Mouse (Mus musculus) hindbrain, embryonic 16.5 days (tissue): ENCODE data around the gene Tgif1. TPM values are rescaled to one million over a fixed set of nuclear protein-coding genes. Genes with fewer than 3 reads are reported as not detected.

ENCODE experiments used
- ATAC-seq: fragments of 200-750 bp; cut with Nextera tagmentation; 2 replicates; pipeline ENCODE4 v1.8.0; 2017; ENCODE audit warnings: moderate TSS enrichment, moderate library complexity
- H3K27ac ChIP-seq: fragments of 300-500 bp; sonication (generic); 2 replicates; pipeline ENCODE4 v1.5.1; 2014; ENCODE audit warnings: low read depth, mild to moderate bottlenecking, control low read depth, low read length, moderate library complexity
- H3K27me3 ChIP-seq: fragments of 300-500 bp; sonication (generic); replicated peaks from 2 replicates; pipeline ENCODE4 v1.6.1; 2014; ENCODE audit warnings: low read length; ENCODE audit not compliant: control insufficient read depth, insufficient read depth
- H3K36me3 ChIP-seq: fragments of 300-500 bp; sonication (generic); 2 replicates; pipeline ENCODE4 v1.6.1; 2014; ENCODE audit warnings: mild to moderate bottlenecking, low read length, moderate library complexity, mixed read lengths; ENCODE audit not compliant: control insufficient read depth, insufficient read depth
- H3K4me1 ChIP-seq: fragments of 300-500 bp; sonication (generic); 2 replicates; pipeline ENCODE4 v1.6.1; 2014; ENCODE audit warnings: low read depth, low read length; ENCODE audit not compliant: control insufficient read depth, insufficient read depth
- H3K4me2 ChIP-seq: fragments of 300-500 bp; sonication (generic); 2 replicates; pipeline ENCODE4 v1.6.1; 2014; ENCODE audit warnings: mild to moderate bottlenecking, low read length, control low read depth, moderate library complexity
- H3K4me3 ChIP-seq: fragments of 300-500 bp; sonication (generic); 2 replicates; pipeline ENCODE4 v1.5.1; 2014; ENCODE audit warnings: mild to moderate bottlenecking, low read length, control low read depth, moderate library complexity
- H3K9ac ChIP-seq: fragments of 300-500 bp; sonication (generic); 2 replicates; pipeline ENCODE4 v1.6.1; 2014; ENCODE audit warnings: low read depth, mild to moderate bottlenecking, control low read depth, low read length, moderate library complexity
- H3K9me3 ChIP-seq: fragments of 300-500 bp; sonication (generic); 2 replicates; pipeline ENCODE4 v1.6.1; 2014; ENCODE audit warnings: mild to moderate bottlenecking, low read length, moderate library complexity; ENCODE audit not compliant: control insufficient read depth
- WGBS: fragments of 180-500 bp; shearing (Covaris S2); extraction: QIAGEN DNeasy Blood & Tissue Kit; methylation state at CpG from one replicate; pipeline ENCODE4 v1.1.7; 2014; 5-methylcytosine and 5-hydroxymethylcytosine counted together
- polyA plus RNA-seq: library from polyadenylated mRNA; unstranded; fragments of >200 nt; fragmentation: Nextera tagmentation; extraction: Ambion mirVana; gene quantifications from 2 replicates; pipeline ENCODE4 v1.2.1, GENCODE M21; 2015

The Tgif1 gene
- polyA plus RNA-seq, 1 experiment from 2014 or later, result 13.2 TPM

GRCm38 (mm10) chr17:70871676-70872075, 18.3 kb upstream of the Tgif1 start:
- 62% methylated on average over 5 of the region's 5 CpGs for WGBS
- no peak for ATAC-seq

GRCm38 (mm10) chr17:70870581-70870980, 17.2 kb upstream of the Tgif1 start:
- no peak overlapping the region for H3K27ac ChIP-seq
- H3K36me3 ChIP-seq, result no peaks in the 10 kb centered on the region
- H3K4me3 ChIP-seq, result no peak overlapping the region
- H3K4me2 ChIP-seq, result no peak overlapping the region
- H3K4me1 ChIP-seq, result no peaks in the 10 kb centered on the region; the same call in 1 of the 2 replicates
- WGBS, result 96% methylated on average over 4 of the region's 4 CpGs
- no peak for ATAC-seq
- H3K9me3 ChIP-seq, result no peaks in the 10 kb centered on the region
- no peaks in the 10 kb centered on the region for H3K27me3 ChIP-seq
- no peak overlapping the region for H3K9ac ChIP-seq

More at GRCm38 (mm10) chr17:70871676-70872075, 18.3 kb upstream of the Tgif1 start:
- Histone ChIP-seq H3K4me2 (no peak overlapping the region), H3K9me3 (no peaks in the 10 kb centered on the region), H3K4me1 (no peaks in the 10 kb centered on the region; the same call in 1 of the 2 replicates), H3K27me3 (no peaks in the 10 kb centered on the region), H3K27ac (no peak overlapping the region), H3K4me3 (no peak overlapping the region), H3K36me3 (no peaks in the 10 kb centered on the region), H3K9ac (no peak overlapping the region)

GRCm38 (mm10) chr17:70868577-70869229, 15.4 kb upstream of the Tgif1 start:
- 94% methylated on average over 5 of the region's 5 CpGs for WGBS
- no peaks in the 10 kb centered on the region for H3K9me3 ChIP-seq
- H3K27ac ChIP-seq, result no peak overlapping the region
- no peaks in the 10 kb centered on the region; the same call in 1 of the 2 replicates for H3K4me1 ChIP-seq
- no peaks in the 10 kb centered on the region for H3K36me3 ChIP-seq
- ATAC-seq, result no peak
- H3K9ac ChIP-seq, result no peak overlapping the region
- H3K4me3 ChIP-seq, result no peak overlapping the region
- H3K27me3 ChIP-seq, result no peaks in the 10 kb centered on the region
- H3K4me2 ChIP-seq, result no peak overlapping the region

- Histone ChIP-seq H3K4me2 (no peak overlapping the region), H3K4me1 (no peaks in the 10 kb centered on the region), H3K27ac (no peak overlapping the region), H3K27me3 (no peaks in the 10 kb centered on the region), H3K36me3 (no peaks in the 10 kb centered on the region), H3K9ac (no peak overlapping the region), H3K4me3 (no peak overlapping the region), H3K9me3 (no peaks in the 10 kb centered on the region)
- ATAC-seq, result no peak
- 84% methylated on average over 6 of the region's 6 CpGs for WGBS
These were observed 13.3 kb upstream of the Tgif1 start for GRCm38 (mm10) chr17:70866538-70867114.

GRCm38 (mm10) chr17:70866029-70866428, 12.7 kb upstream of the Tgif1 start:
- WGBS, result 92% methylated on average over 5 of the region's 5 CpGs
- ATAC-seq, result no peak
- Histone ChIP-seq H3K27me3 (no peaks in the 10 kb centered on the region), H3K9me3 (no peaks in the 10 kb centered on the region), H3K9ac (no peak overlapping the region), H3K27ac (no peak overlapping the region), H3K4me3 (no peak overlapping the region), H3K4me1 (no peaks in the 10 kb centered on the region), H3K36me3 (no peaks in the 10 kb centered on the region), H3K4me2 (no peak overlapping the region)

- H3K27me3 ChIP-seq, result no peaks in the 10 kb centered on the region
- 88% methylated on average over 10 of the region's 10 CpGs for WGBS
- no peak overlapping the region for H3K4me2 ChIP-seq
- H3K27ac ChIP-seq, result no peak overlapping the region
- H3K9ac ChIP-seq, result no peak overlapping the region
- no peaks in the 10 kb centered on the region for H3K36me3 ChIP-seq
- no peak for ATAC-seq
- H3K4me3 ChIP-seq, result no peak overlapping the region
- no peaks in the 10 kb centered on the region for H3K9me3 ChIP-seq
- no peaks in the 10 kb centered on the region for H3K4me1 ChIP-seq
These were observed 11.8 kb upstream of the Tgif1 start for GRCm38 (mm10) chr17:70865060-70865604.

GRCm38 (mm10) chr17:70864645-70865044, 11.3 kb upstream of the Tgif1 start:
- Histone ChIP-seq H3K9me3 (no peaks in the 10 kb centered on the region), H3K4me3 (no peak overlapping the region), H3K4me1 (no peaks in the 10 kb centered on the region), H3K4me2 (no peak overlapping the region), H3K36me3 (no peaks in the 10 kb centered on the region), H3K27me3 (no peaks in the 10 kb centered on the region), H3K27ac (no peak overlapping the region), H3K9ac (no peak overlapping the region)
- ATAC-seq, result no peak
- WGBS, result 85% methylated on average over 3 of the region's 3 CpGs

- no peaks in the 10 kb centered on the region for H3K36me3 ChIP-seq
- WGBS, result 96% methylated on average over 8 of the region's 8 CpGs
These were observed 10.8 kb upstream of the Tgif1 start for GRCm38 (mm10) chr17:70864117-70864516.

GRCm38 (mm10) chr17:70858814-70859213, 5.5 kb upstream of the Tgif1 start:
- H3K9ac ChIP-seq, result no peak overlapping the region
- no peak overlapping the region for H3K4me2 ChIP-seq
- no peaks in the 10 kb centered on the region for H3K27me3 ChIP-seq
- no peaks in the 10 kb centered on the region; the same call in 1 of the 2 replicates for H3K4me1 ChIP-seq
- no peak overlapping the region for H3K27ac ChIP-seq
- no peaks in the 10 kb centered on the region for H3K9me3 ChIP-seq
- WGBS, result 77% methylated on average over 4 of the region's 4 CpGs
- H3K36me3 ChIP-seq, result no peaks in the 10 kb centered on the region
- H3K4me3 ChIP-seq, result no peak overlapping the region
- ATAC-seq, result no peak

More at GRCm38 (mm10) chr17:70864117-70864516, 10.8 kb upstream of the Tgif1 start:
- H3K9me3 ChIP-seq, result no peaks in the 10 kb centered on the region
- H3K4me3 ChIP-seq, result no peak overlapping the region
- no peaks in the 10 kb centered on the region for H3K4me1 ChIP-seq
- no peak overlapping the region for H3K27ac ChIP-seq
- H3K27me3 ChIP-seq, result no peaks in the 10 kb centered on the region
- no peak overlapping the region for H3K4me2 ChIP-seq
- H3K9ac ChIP-seq, result no peak overlapping the region
- ATAC-seq, result no peak
